In genomic region chr7:144759455-144759854, GRCm38 (mm10) we compare ENCODE assay signal across 25 mouse cellular contexts. TPM values are rescaled to one million over a fixed set of nuclear protein-coding genes. Genes with fewer than 3 reads are reported as not detected.
DNase-seq lines count a peak whose midpoint lies in the region; ATAC-seq and TF ChIP-seq lines count a peak whose summit lies in the region.
"Had no signal": no experiment of that assay in that cellular context is flagged by ENCODE, and none has a peak within 500 bp of the region (broad histone marks: within the 10 kb centered on the region; RNA-seq: fewer than 3 reads in every experiment).

No protein-coding gene starts in this region.

- no peaks in the 10 kb centered on the region for H3K27me3 ChIP-seq in forebrain, embryonic 13.5 days
- peaks cover 5% of the 10 kb centered on the region; the same call in 1 of the 2 replicates for H3K27me3 ChIP-seq in forebrain, embryonic 12.5 days
- 0 out of 2 replicates have a peak, but pooled peaks cover 5% of the 10 kb centered on the region for H3K27me3 ChIP-seq in hindbrain, embryonic 13.5 days
- no peaks in the 10 kb centered on the region for H3K27me3 ChIP-seq in hindbrain, embryonic 12.5 days
- H3K27me3 ChIP-seq in midbrain, embryonic 14.5 days (ENCODE audit: control insufficient read depth, insufficient read depth, low read length), result no peaks in the 10 kb centered on the region
- H3K27me3 ChIP-seq in midbrain, postnatal 0 days (ENCODE audit: insufficient read depth, low read length), result no peaks in the 10 kb centered on the region
- H3K27me3 ChIP-seq: embryonic facial prominence, embryonic 15.5 days; limb, embryonic 13.5 days had no signal

- H3K27ac ChIP-seq in forebrain, embryonic 13.5 days, result no peak overlapping the region
- H3K27ac ChIP-seq in forebrain, embryonic 12.5 days, result no peak overlapping the region
- peak overlapping the region; percentile 77 for H3K27ac ChIP-seq in hindbrain, embryonic 13.5 days
- H3K27ac ChIP-seq in hindbrain, embryonic 12.5 days, result no peak overlapping the region
- peak overlapping the region; percentile 37; the same call in 1 of the 2 replicates for H3K27ac ChIP-seq in midbrain, embryonic 14.5 days (replicated peaks; ENCODE audit: low read depth, low read length)
- no peak overlapping the region for H3K27ac ChIP-seq in midbrain, postnatal 0 days (ENCODE audit: low read depth, low read length)
- H3K27ac ChIP-seq: embryonic facial prominence, embryonic 15.5 days; limb, embryonic 13.5 days; liver, embryonic 13.5 days; neural tube, embryonic 12.5 days had no signal

- 70% methylated on average over 2 of the region's 2 CpGs for WGBS in forebrain, embryonic 13.5 days
- WGBS in forebrain, embryonic 12.5 days, result 74% methylated on average over 2 of the region's 2 CpGs
- WGBS in hindbrain, embryonic 13.5 days, result 78% methylated on average over 2 of the region's 2 CpGs
- 70% methylated on average over 2 of the region's 2 CpGs for WGBS in hindbrain, embryonic 12.5 days
- WGBS in midbrain, embryonic 14.5 days, result 81% methylated on average over 2 of the region's 2 CpGs
- 66% methylated on average over 2 of the region's 2 CpGs for WGBS in midbrain, postnatal 0 days

- H3K9ac ChIP-seq in forebrain, embryonic 13.5 days, result no peak overlapping the region
- no peak overlapping the region for H3K9ac ChIP-seq in forebrain, embryonic 12.5 days
- no peak overlapping the region for H3K9ac ChIP-seq in hindbrain, embryonic 13.5 days
- H3K9ac ChIP-seq in hindbrain, embryonic 12.5 days, result no peak overlapping the region
- no peak overlapping the region for H3K9ac ChIP-seq in midbrain, embryonic 14.5 days (replicated peaks; ENCODE audit: low read length)
- no peak overlapping the region for H3K9ac ChIP-seq in midbrain, postnatal 0 days (replicated peaks; ENCODE audit: low read length, poor library complexity, severe bottlenecking)
- H3K9ac ChIP-seq: embryonic facial prominence, embryonic 15.5 days; limb, embryonic 13.5 days; liver, embryonic 13.5 days; lung, embryonic 14.5 days; neural tube, embryonic 12.5 days had no signal

- no peak for TF ChIP-seq CTCF in midbrain, postnatal 0 days (IDR thresholded peaks at IDR 0.05)

- no peaks in the 10 kb centered on the region for H3K36me3 ChIP-seq in forebrain, embryonic 13.5 days (ENCODE audit: poor library complexity, severe bottlenecking)
- no peaks in the 10 kb centered on the region for H3K36me3 ChIP-seq in forebrain, embryonic 12.5 days (replicated peaks)
- no peaks in the 10 kb centered on the region for H3K36me3 ChIP-seq in hindbrain, embryonic 13.5 days
- no peaks in the 10 kb centered on the region for H3K36me3 ChIP-seq in hindbrain, embryonic 12.5 days
- H3K36me3 ChIP-seq in midbrain, embryonic 14.5 days (ENCODE audit: control insufficient read depth, insufficient read depth, low read length), result no peaks in the 10 kb centered on the region
- H3K36me3 ChIP-seq in midbrain, postnatal 0 days (ENCODE audit: insufficient read depth, low read length), result no peaks in the 10 kb centered on the region
- H3K36me3 ChIP-seq: embryonic facial prominence, embryonic 15.5 days; limb, embryonic 13.5 days; liver, embryonic 13.5 days; neural tube, embryonic 12.5 days had no signal

- H3K4me1 ChIP-seq in forebrain, embryonic 13.5 days, result peaks cover 24% of the 10 kb centered on the region
- peaks cover 24% of the 10 kb centered on the region for H3K4me1 ChIP-seq in forebrain, embryonic 12.5 days
- peaks cover 20% of the 10 kb centered on the region; the same call in 1 of the 2 replicates for H3K4me1 ChIP-seq in hindbrain, embryonic 13.5 days (replicated peaks)
- H3K4me1 ChIP-seq in hindbrain, embryonic 12.5 days, result peaks cover 7% of the 10 kb centered on the region
- H3K4me1 ChIP-seq in midbrain, embryonic 14.5 days (ENCODE audit: control insufficient read depth, insufficient read depth, low read length), result no peaks in the 10 kb centered on the region
- H3K4me1 ChIP-seq in midbrain, postnatal 0 days (ENCODE audit: insufficient read depth, low read length), result no peaks in the 10 kb centered on the region
- H3K4me1 ChIP-seq: embryonic facial prominence, embryonic 15.5 days; neural tube, embryonic 12.5 days had no signal

- H3K9me3 ChIP-seq in forebrain, embryonic 13.5 days (replicated peaks), result no peaks in the 10 kb centered on the region
- no peaks in the 10 kb centered on the region for H3K9me3 ChIP-seq in forebrain, embryonic 12.5 days
- H3K9me3 ChIP-seq in hindbrain, embryonic 13.5 days, result no peaks in the 10 kb centered on the region
- no peaks in the 10 kb centered on the region for H3K9me3 ChIP-seq in hindbrain, embryonic 12.5 days (replicated peaks)
- H3K9me3 ChIP-seq in midbrain, embryonic 14.5 days (ENCODE audit: control insufficient read depth, low read length), result no peaks in the 10 kb centered on the region
- no peaks in the 10 kb centered on the region for H3K9me3 ChIP-seq in midbrain, postnatal 0 days (ENCODE audit: low read length)
- H3K9me3 ChIP-seq: embryonic facial prominence, embryonic 15.5 days; limb, embryonic 13.5 days; liver, embryonic 13.5 days; neural tube, embryonic 12.5 days had no signal

- H3K4me3 ChIP-seq in forebrain, embryonic 13.5 days, result no peak overlapping the region
- no peak overlapping the region for H3K4me3 ChIP-seq in forebrain, embryonic 12.5 days (replicated peaks)
- H3K4me3 ChIP-seq in hindbrain, embryonic 13.5 days, result no peak overlapping the region
- H3K4me3 ChIP-seq in hindbrain, embryonic 12.5 days, result no peak overlapping the region
- H3K4me3 ChIP-seq in midbrain, embryonic 14.5 days (replicated peaks; ENCODE audit: low read depth, low read length), result no peak overlapping the region
- H3K4me3 ChIP-seq in midbrain, postnatal 0 days (ENCODE audit: low read depth, low read length), result no peak overlapping the region
- H3K4me3 ChIP-seq: embryonic facial prominence, embryonic 15.5 days; limb, embryonic 13.5 days; liver, embryonic 13.5 days; neural tube, embryonic 12.5 days had no signal

- DNase-seq in midbrain, embryonic 14.5 days, result no peak
- DNase-seq in midbrain, postnatal 0 days (ENCODE audit: low spot score), result no peak
- DNase-seq in Muller cell, postnatal 12 days (ENCODE audit: inconsistent ontology term), result no peak
- DNase-seq: adrenal gland, postnatal 25 days; cerebellum, adult 8-10 months; gastrocnemius, postnatal 25 days; heart, adult 18-20 months; kidney, adult 18-20 months; kidney, postnatal 10 days; liver, embryonic 13.5 days; lung, embryonic 14.5 days; lung, postnatal 36 days; right cerebral cortex, postnatal 25 days; spleen, adult 18-20 months had no signal

- H3K4me2 ChIP-seq in forebrain, embryonic 13.5 days, result no peak overlapping the region
- no peak overlapping the region for H3K4me2 ChIP-seq in forebrain, embryonic 12.5 days
- H3K4me2 ChIP-seq in hindbrain, embryonic 13.5 days, result no peak overlapping the region
- no peak overlapping the region for H3K4me2 ChIP-seq in hindbrain, embryonic 12.5 days (replicated peaks)
- H3K4me2 ChIP-seq in midbrain, embryonic 14.5 days (ENCODE audit: low read length), result no peak overlapping the region
- no peak overlapping the region for H3K4me2 ChIP-seq in midbrain, postnatal 0 days (ENCODE audit: low read depth, low read length, poor library complexity, severe bottlenecking)
- H3K4me2 ChIP-seq: embryonic facial prominence, embryonic 15.5 days; limb, embryonic 13.5 days; liver, embryonic 13.5 days; lung, embryonic 14.5 days; neural tube, embryonic 12.5 days had no signal

- ATAC-seq in forebrain, embryonic 13.5 days, result peak; percentile 3; the same call in 1 of the 2 replicates
- ATAC-seq in forebrain, embryonic 12.5 days (ENCODE audit: low FRiP score), result no peak
- ATAC-seq in hindbrain, embryonic 13.5 days (ENCODE audit: low FRiP score), result 0 out of 2 replicates have a peak, but pooled peaks have one; percentile 40
- ATAC-seq in hindbrain, embryonic 12.5 days (ENCODE audit: low FRiP score), result no peak
- no peak for ATAC-seq in midbrain, embryonic 14.5 days (ENCODE audit: low FRiP score, low TSS enrichment)
- ATAC-seq in midbrain, postnatal 0 days (ENCODE audit: low FRiP score), result no peak
- ATAC-seq: CD4-positive, CD25-positive, alpha-beta regulatory T cell, adult 4 months; inflammation-experienced regulatory T-cells, adult 6 months had no signal

RNA-seq across cellular contexts. Expression of gene Ano1, which starts 7.7 kb away (rescaled TPM):
- 12.3 and 14.3 TPM in 2 replicates for polyA plus RNA-seq in forebrain, embryonic 13.5 days (2015; fragmentation: Nextera tagmentation; extraction: Ambion mirVana)
- polyA plus RNA-seq in forebrain, embryonic 12.5 days (2016; fragmentation: Nextera tagmentation; extraction: Ambion mirVana), result 17.1 and 27.4 TPM in 2 replicates
- polyA plus RNA-seq in hindbrain, embryonic 13.5 days (2015; fragmentation: Nextera tagmentation; extraction: Ambion mirVana), result 5.0 and 5.9 TPM in 2 replicates
- polyA plus RNA-seq in hindbrain, embryonic 12.5 days (2016; fragmentation: Nextera tagmentation; extraction: Ambion mirVana), result 6.9 and 7.5 TPM in 2 replicates
- 7.3 and 14.9 TPM in 2 replicates for polyA plus RNA-seq in midbrain, embryonic 14.5 days (2014; fragmentation: Nextera tagmentation; extraction: Ambion mirVana)
- 11.6 and 13.5 TPM in 2 replicates for total RNA-seq in midbrain, postnatal 0 days (2014; rRNA removed)
- polyA plus RNA-seq in midbrain, postnatal 0 days (2015; fragmentation: Nextera tagmentation; extraction: Ambion mirVana), result 5.8 and 7.5 TPM in 2 replicates
- total RNA-seq: common myeloid progenitor, adult 5-6 weeks; megakaryocyte-erythroid progenitor cell, adult 5-6 weeks had no signal
- polyA plus RNA-seq: inflammation-experienced regulatory T-cells, adult 6 months had no signal

Comparison
In these comparisons a context has a peak if more than half of its experiments do, and no peak if none do; other contexts are left out.
1. ATAC-seq: peak in forebrain, embryonic 13.5 days (single experiment) and hindbrain, embryonic 13.5 days (single experiment); none in forebrain, embryonic 12.5 days (single experiment), hindbrain, embryonic 12.5 days (single experiment), midbrain, embryonic 14.5 days (single experiment) and midbrain, postnatal 0 days (single experiment).
2. H3K27ac ChIP-seq: peak in hindbrain, embryonic 13.5 days (single experiment) and midbrain, embryonic 14.5 days (single experiment); none in forebrain, embryonic 13.5 days (single experiment), forebrain, embryonic 12.5 days (single experiment), hindbrain, embryonic 12.5 days (single experiment) and midbrain, postnatal 0 days (single experiment).